Mouse (Mus musculus) MEL (cell line): ENCODE measurements around the gene Fbxo3. TPM values are rescaled to one million over a fixed set of nuclear protein-coding genes. Genes with fewer than 3 reads are reported as not detected.
A peak's percentile ranks its signal among the peaks of the same experiment; 100 is the strongest.

Experiments used
- DNase-seq: peaks from one replicate; pipeline ENCODE4 v3.0.0; 2011; ENCODE audit warnings: low read depth, low spot score
- H3K27ac ChIP-seq: 2 replicates; pipeline ENCODE4 v1.5.1; 2012; ENCODE audit warnings: low read depth, mild to moderate bottlenecking, control low read depth, low read length, moderate library complexity; ENCODE audit not compliant: control insufficient read depth
- H3K27me3 ChIP-seq, 2 experiments: fragments of 150-350 bp in 1 of 2; sonication (generic) in 1 of 2; 2 replicates each; pipeline ENCODE4 v1.6.1; 2012; ENCODE audit warnings: low read length in 2 of 2, mild to moderate bottlenecking in 2 of 2, improper control_type of control experiment in 1 of 2, moderate library complexity in 1 of 2; ENCODE audit not compliant: insufficient read depth in 2 of 2, control insufficient read depth in 1 of 2
- H3K36me3 ChIP-seq, 2 experiments: 2 replicates each; pipeline ENCODE4 v1.6.1; 2012 to 2014; ENCODE audit warnings: low read length in 2 of 2, improper control_type of control experiment in 1 of 2, inconsistent platforms in 1 of 2, mild to moderate bottlenecking in 1 of 2; ENCODE audit not compliant: insufficient read depth in 2 of 2, control insufficient read depth in 1 of 2
- H3K4me1 ChIP-seq, 2 experiments: fragments of 150-350 bp in 1 of 2; sonication (generic) in 1 of 2; 2 replicates each; pipeline ENCODE4 v1.6.1; 2012; ENCODE audit warnings: low read length in 2 of 2, improper control_type of control experiment in 1 of 2, mild to moderate bottlenecking in 1 of 2; ENCODE audit not compliant: insufficient read depth in 2 of 2, control insufficient read depth in 1 of 2
- H3K4me3 ChIP-seq, 2 experiments: fragments of 150-350 bp in 1 of 2; sonication (generic) in 1 of 2; 2 replicates each; pipeline ENCODE4 v1.5.1; 2012; ENCODE audit warnings: low read depth in 2 of 2, low read length in 2 of 2, mild to moderate bottlenecking in 2 of 2, moderate library complexity in 2 of 2, control low read depth in 1 of 2, improper control_type of control experiment in 1 of 2; ENCODE audit not compliant: control insufficient read depth in 1 of 2, insufficient read depth in 1 of 2
- H3K79me2 ChIP-seq: 2 replicates; pipeline ENCODE4 v1.6.1; 2012; ENCODE audit warnings: mild to moderate bottlenecking, low read length, moderate library complexity; ENCODE audit not compliant: control insufficient read depth, poor library complexity, insufficient read depth
- H3K9ac ChIP-seq: 2 replicates; pipeline ENCODE4 v1.6.1; 2012; ENCODE audit warnings: low read depth, mild to moderate bottlenecking, control low read depth, low read length, moderate library complexity; ENCODE audit not compliant: control insufficient read depth, poor library complexity, severe bottlenecking
- H3K9me3 ChIP-seq: fragments of 150-350 bp; sonication (generic); replicated peaks from 2 replicates; pipeline ENCODE4 v1.6.1; 2012; ENCODE audit warnings: mild to moderate bottlenecking, low read length, improper control_type of control experiment, moderate library complexity; ENCODE audit not compliant: insufficient read depth
- CHD1 ChIP-seq: IDR thresholded peaks from 2 replicates; pipeline ENCODE4 v1.6.1; 2012; ENCODE audit warnings: low read depth, mild to moderate bottlenecking, inconsistent platforms, low read length, improper control_type of control experiment
- CHD2 ChIP-seq: IDR thresholded peaks from 2 replicates; pipeline ENCODE4 v1.6.1; 2011; ENCODE audit warnings: low read length, improper control_type of control experiment
- CTCF ChIP-seq, 3 experiments: IDR thresholded peaks in 2 of 3; conservative IDR thresholded peaks in 1 of 3; 2 replicates each; pipeline ENCODE4 v1.5.1; 2011 to 2012; ENCODE audit warnings: low read length in 3 of 3, low read depth in 2 of 3, mild to moderate bottlenecking in 2 of 3, improper control_type of control experiment in 1 of 3, inconsistent platforms in 1 of 3, mixed read lengths in 1 of 3, moderate library complexity in 1 of 3; ENCODE audit not compliant: control insufficient read depth in 1 of 3, insufficient read depth in 1 of 3, poor library complexity in 1 of 3, severe bottlenecking in 1 of 3
- E2F4 ChIP-seq: IDR thresholded peaks from 2 replicates; pipeline ENCODE4 v1.6.1; 2011; ENCODE audit warnings: low read depth, low read length, improper control_type of control experiment, borderline replicate concordance
- EP300 ChIP-seq, 2 experiments: IDR thresholded peaks; 2 replicates each; pipeline ENCODE4 v1.6.1; 2011; ENCODE audit warnings: improper control_type of control experiment in 2 of 2, low read length in 2 of 2, low read depth in 1 of 2, mild to moderate bottlenecking in 1 of 2
- ETS1 ChIP-seq: IDR thresholded peaks from 2 replicates; pipeline ENCODE4 v1.6.1; 2012; ENCODE audit warnings: low read depth, mild to moderate bottlenecking, inconsistent platforms, low read length, improper control_type of control experiment, moderate library complexity
- GATA1 ChIP-seq: IDR thresholded peaks from 2 replicates; pipeline ENCODE4 v1.6.1; 2011; ENCODE audit warnings: low read depth, low read length, improper control_type of control experiment
- HCFC1 ChIP-seq: IDR thresholded peaks from 2 replicates; pipeline ENCODE4 v1.6.1; 2012; ENCODE audit warnings: low read depth, mild to moderate bottlenecking, inconsistent platforms, low read length, improper control_type of control experiment, moderate library complexity
- KAT2A ChIP-seq: conservative IDR thresholded peaks from 2 replicates; pipeline ENCODE4 v1.6.1; 2012; ENCODE audit warnings: low read depth, low read length, improper control_type of control experiment, inconsistent platforms
- MAX ChIP-seq: IDR thresholded peaks from 2 replicates; pipeline ENCODE4 v1.6.1; 2011; ENCODE audit warnings: low read length, improper control_type of control experiment
- MAZ ChIP-seq: IDR thresholded peaks from 2 replicates; pipeline ENCODE4 v1.6.1; 2012; ENCODE audit warnings: low read depth, mild to moderate bottlenecking, inconsistent platforms, low read length, improper control_type of control experiment
- MXI1 ChIP-seq: IDR thresholded peaks from 2 replicates; pipeline ENCODE4 v1.6.1; 2011; ENCODE audit warnings: mild to moderate bottlenecking, low read depth, low read length, improper control_type of control experiment
- NELFE ChIP-seq: IDR thresholded peaks from 2 replicates; pipeline ENCODE4 v1.6.1; 2011; ENCODE audit warnings: low read depth, low read length, improper control_type of control experiment
- NRF1 ChIP-seq: IDR thresholded peaks from 2 replicates; pipeline ENCODE4 v1.6.1; 2014; ENCODE audit warnings: low read depth, mild to moderate bottlenecking, inconsistent platforms, low read length, improper control_type of control experiment, moderate library complexity; ENCODE audit not compliant: poor library complexity, insufficient read depth, severe bottlenecking
- POLR2A ChIP-seq, 2 experiments: IDR thresholded peaks; 2 replicates each; pipeline ENCODE4 v1.6.1; 2011 to 2012; ENCODE audit warnings: low read length in 2 of 2, mild to moderate bottlenecking in 2 of 2, control low read depth in 1 of 2, improper control_type of control experiment in 1 of 2, low read depth in 1 of 2, moderate library complexity in 1 of 2; ENCODE audit not compliant: control insufficient read depth in 1 of 2, insufficient read depth in 1 of 2, poor library complexity in 1 of 2
- POLR2AphosphoS2 ChIP-seq: IDR thresholded peaks from 2 replicates; pipeline ENCODE4 v1.6.1; 2011; ENCODE audit warnings: low read length, improper control_type of control experiment
- RAD21 ChIP-seq: IDR thresholded peaks from 2 replicates; pipeline ENCODE4 v1.6.1; 2011; ENCODE audit warnings: mild to moderate bottlenecking, low read depth, low read length, improper control_type of control experiment
- SMC3 ChIP-seq: IDR thresholded peaks from 2 replicates; pipeline ENCODE4 v1.6.1; 2011; ENCODE audit warnings: low read depth, low read length, improper control_type of control experiment
- TCF12 ChIP-seq: IDR thresholded peaks from 2 replicates; pipeline ENCODE4 v1.6.1; 2014; ENCODE audit warnings: low read depth, mild to moderate bottlenecking, inconsistent platforms, low read length, improper control_type of control experiment, moderate library complexity
- UBTF ChIP-seq: IDR thresholded peaks from 2 replicates; pipeline ENCODE4 v1.6.1; 2012; ENCODE audit warnings: low read depth, mild to moderate bottlenecking, inconsistent platforms, low read length, improper control_type of control experiment, moderate library complexity, borderline replicate concordance; ENCODE audit not compliant: insufficient read depth
- USF2 ChIP-seq, 2 experiments: IDR thresholded peaks; 2 replicates each; pipeline ENCODE4 v1.6.1; 2011 to 2012; ENCODE audit warnings: improper control_type of control experiment in 2 of 2, low read length in 2 of 2, borderline replicate concordance in 1 of 2, inconsistent platforms in 1 of 2, low read depth in 1 of 2, mild to moderate bottlenecking in 1 of 2; ENCODE audit not compliant: insufficient read depth in 1 of 2
- ZC3H11A ChIP-seq: IDR thresholded peaks from 2 replicates; pipeline ENCODE4 v1.6.1; 2012; ENCODE audit warnings: low read depth, mild to moderate bottlenecking, inconsistent platforms, low read length, improper control_type of control experiment
- ZKSCAN1 ChIP-seq: IDR thresholded peaks from 2 replicates; pipeline ENCODE4 v1.6.1; 2012; ENCODE audit warnings: low read depth, mild to moderate bottlenecking, inconsistent platforms, low read length, improper control_type of control experiment, moderate library complexity
- ZMIZ1 ChIP-seq: IDR thresholded peaks from 2 replicates; pipeline ENCODE4 v1.6.1; 2012; ENCODE audit warnings: low read depth, mild to moderate bottlenecking, inconsistent platforms, low read length, improper control_type of control experiment, moderate library complexity
- polyA plus RNA-seq, 2 experiments: library from polyadenylated mRNA; stranded (reverse) in 1 of 2; unstranded in 1 of 2; fragments of >175 nt in 1 of 2; fragments of >200 nt in 1 of 2; gene quantifications; 2 replicates each; pipeline versions ENCODE4 v1.2.1 to v1.2.4; 2012; ENCODE audit warnings: low replicate concordance in 2 of 2, low read depth in 1 of 2; ENCODE audit not compliant: insufficient read length in 2 of 2, insufficient read depth in 1 of 2, missing spikeins in 1 of 2
- total RNA-seq: library from RNA; depleted of rRNA; stranded (reverse); fragments of 300-350 nt; gene quantifications from 2 replicates; pipeline ENCODE4 v1.2.3, GENCODE M21; 2012

Gene Fbxo3
- total and polyA plus RNA-seq, 3 experiments, result 30.9 to 55.4 (median 41.9) TPM

- H3K9me3 ChIP-seq, result no peaks in the 10 kb centered on the region
- no peaks in the 10 kb centered on the region for H3K27me3 ChIP-seq
- H3K27ac ChIP-seq, result no peak overlapping the region
- no peak for DNase-seq
- no peak overlapping the region for H3K9ac ChIP-seq
- no peaks in the 10 kb centered on the region; a peak in 1 of 4 replicates for H3K4me1 ChIP-seq
- H3K36me3 ChIP-seq, result peaks cover 5 to 28% of the 10 kb centered on the region in 2 experiments
- H3K4me3 ChIP-seq, result no peak overlapping the region
- TF ChIP-seq HCFC1 (no peak), NRF1 (no peak), CHD1 (no peak), NELFE (no peak)
- no peaks in the 10 kb centered on the region for H3K79me2 ChIP-seq
These were observed 16.3 kb downstream of the Fbxo3 start for GRCm38 (mm10) chr2:104043624-104044478.

- 0 out of 2 replicates have a peak, but pooled peaks have one; percentile 26 for TF ChIP-seq TCF12
- peak in 1 of 2 experiments; percentile 54; a peak in 2 of 4 replicates for TF ChIP-seq EP300 (IDR thresholded peaks at IDR 0.05; ENCODE audit: low read depth in 1 of 2, low read length in 2 of 2)
- TF ChIP-seq USF2 (IDR thresholded peaks at IDR 0.05; ENCODE audit: borderline replicate concordance in 1 of 2, insufficient read depth in 1 of 2, low read depth in 1 of 2, low read length in 2 of 2), result no peak
- TF ChIP-seq, all 39 proteins: peak for 2
These were observed 17.1 kb downstream of the Fbxo3 start for GRCm38 (mm10) chr2:104044479-104045080.

GRCm38 (mm10) chr2:104058381-104058780 is 30.9 kb downstream of the Fbxo3 start:
- Histone ChIP-seq H3K9ac (no peak overlapping the region), H3K27ac (no peak overlapping the region), H3K79me2 (no peaks in the 10 kb centered on the region), H3K36me3 (peaks cover 2 to 12% of the 10 kb centered on the region in 2 experiments; a peak in 3 of 4 replicates), H3K4me3 (no peak overlapping the region), H3K4me1 (no peaks in the 10 kb centered on the region), H3K27me3 (no peaks in the 10 kb centered on the region), H3K9me3 (no peaks in the 10 kb centered on the region)
- DNase-seq, result no peak
- TF ChIP-seq UBTF (no peak), CTCF (IDR thresholded peaks at IDR 0.05 in 2 of 3, conservative IDR thresholded peaks at IDR 0.05 in 1 of 3; ENCODE audit: control insufficient read depth in 1 of 3, insufficient read depth in 1 of 3, low read depth in 2 of 3, low read length in 3 of 3, poor library complexity in 1 of 3, severe bottlenecking in 1 of 3) (no peak), ZKSCAN1 (no peak), TCF12 (no peak), POLR2AphosphoS2 (no peak), POLR2A (IDR thresholded peaks at IDR 0.05; ENCODE audit: control insufficient read depth in 1 of 2, insufficient read depth in 1 of 2, low read depth in 1 of 2, low read length in 2 of 2, poor library complexity in 1 of 2) (no peak), ZC3H11A (no peak), CHD2 (no peak), ETS1 (no peak), MAX (no peak), ZMIZ1 (no peak), SMC3 (no peak), MXI1 (no peak), E2F4 (no peak), MAZ (no peak), RAD21 (no peak), KAT2A (no peak), GATA1 (no peak)

More at GRCm38 (mm10) chr2:104044479-104045080, 17.1 kb downstream of the Fbxo3 start:
- Histone ChIP-seq H3K36me3 (peaks cover 5 to 27% of the 10 kb centered on the region in 2 experiments), H3K9me3 (no peaks in the 10 kb centered on the region), H3K27me3 (no peaks in the 10 kb centered on the region), H3K4me3 (no peak overlapping the region), H3K79me2 (no peaks in the 10 kb centered on the region), H3K27ac (no peak overlapping the region), H3K9ac (no peak overlapping the region), H3K4me1 (no peaks in the 10 kb centered on the region; a peak in 1 of 4 replicates)
- DNase-seq, result no peak
